Mouse (Mus musculus) layer of hippocampus, adult 9-10 months (tissue): Measurements from ENCODE around the gene Fancf.

Source experiments
- DNase-seq: peaks from one replicate; pipeline ENCODE4 v3.0.0; 2022; ENCODE audit warnings: low spot score

Gene Fancf

GRCm38 (mm10) chr7:51840515-51840914, 21.6 kb downstream of the Fancf start:
- no peak for DNase-seq

GRCm38 (mm10) chr7:51831917-51832316, 30.1 kb downstream of the Fancf start:
- DNase-seq: no peak

GRCm38 (mm10) chr7:51823562-51824338, 38.3 kb downstream of the Fancf start:
- no peak for DNase-seq

GRCm38 (mm10) chr7:51821467-51821866, 40.6 kb downstream of the Fancf start:
- DNase-seq: no peak

GRCm38 (mm10) chr7:51819891-51820290, 42.2 kb downstream of the Fancf start:
- DNase-seq: peak; percentile 31

GRCm38 (mm10) chr7:51818251-51818974, 43.7 kb downstream of the Fancf start:
- DNase-seq: no peak

GRCm38 (mm10) chr7:51816283-51816839, 45.7 kb downstream of the Fancf start:
- no peak for DNase-seq

GRCm38 (mm10) chr7:51815473-51816282, 46.4 kb downstream of the Fancf start:
- no peak for DNase-seq
